Mouse (Mus musculus): ENCODE results near the gene Esp23.
"Not testable (repeated sequence)": the region's sequence is repeated elsewhere in the genome, so short reads cannot be mapped to it uniquely, and the experiment has no call there.

Gene Esp23

GRCm38 (mm10) chr17:39076937-39077336, at the start of gene Esp23:
TSS of gene Esp23 (minus strand) at chr17:39077037.
- no peak for DNase-seq

- not testable (repeated sequence) for DNase-seq
Observed at GRCm38 (mm10) chr17:39107126-39107525, 30.3 kb upstream of the Esp23 start.

- DNase-seq: no peak
Observed at GRCm38 (mm10) chr17:39095034-39095433, 18.2 kb upstream of the Esp23 start, which contains the start of gene Esp22. TSS of gene Esp22 (plus strand) at chr17:39095334.

GRCm38 (mm10) chr17:39063641-39064040, 13.2 kb downstream of the Esp23 start:
- DNase-seq: no peak

GRCm38 (mm10) chr17:39043241-39043640, 33.6 kb downstream of the Esp23 start, which contains the start of gene Gm21903:
TSS of gene Gm21903 (minus strand) at chr17:39043341.
- no peak for DNase-seq

GRCm38 (mm10) chr17:39036395-39036794, 40.4 kb downstream of the Esp23 start, which contains the start of gene Esp24:
TSS of gene Esp24 (plus strand) at chr17:39036695.
- DNase-seq: not testable (repeated sequence)
